Mouse (Mus musculus) erythroblast, adult 5-6 weeks (primary cell): ENCODE data around the gene Gtf2f1. TPM values are rescaled to one million over a fixed set of nuclear protein-coding genes. Genes with fewer than 3 reads are reported as not detected.
"Not testable (repeated sequence)": the region's sequence is repeated elsewhere in the genome, so short reads cannot be mapped to it uniquely, and the experiment has no call there.

Experiments used
- ATAC-seq: replicated peaks from 2 replicates; pipeline ENCODE4 v1.8.0; 2016; ENCODE audit warnings: moderate number of reproducible peaks, mild to moderate bottlenecking, moderate TSS enrichment, inconsistent platforms; ENCODE audit not compliant: poor library complexity, low FRiP score, severe bottlenecking
- total RNA-seq, 2 experiments: library from RNA; stranded (forward) in 1 of 2; stranded (reverse) in 1 of 2; fragments of 150-400 nt in 1 of 2; fragments of 200-764, 138-1000 nt in 1 of 2; gene quantifications; 2 replicates each; pipeline versions ENCODE4 v1.2.3 to v1.2.4; 2015 to 2017; ENCODE audit warnings: low replicate concordance in 2 of 2

The Gtf2f1 gene
- total RNA-seq (2015; ENCODE audit: low replicate concordance) (18.3 and 33.9 TPM in 2 replicates), total RNA-seq (2017; ENCODE audit: low replicate concordance) (34.3 and 59.5 TPM in 2 replicates)

DNA sequence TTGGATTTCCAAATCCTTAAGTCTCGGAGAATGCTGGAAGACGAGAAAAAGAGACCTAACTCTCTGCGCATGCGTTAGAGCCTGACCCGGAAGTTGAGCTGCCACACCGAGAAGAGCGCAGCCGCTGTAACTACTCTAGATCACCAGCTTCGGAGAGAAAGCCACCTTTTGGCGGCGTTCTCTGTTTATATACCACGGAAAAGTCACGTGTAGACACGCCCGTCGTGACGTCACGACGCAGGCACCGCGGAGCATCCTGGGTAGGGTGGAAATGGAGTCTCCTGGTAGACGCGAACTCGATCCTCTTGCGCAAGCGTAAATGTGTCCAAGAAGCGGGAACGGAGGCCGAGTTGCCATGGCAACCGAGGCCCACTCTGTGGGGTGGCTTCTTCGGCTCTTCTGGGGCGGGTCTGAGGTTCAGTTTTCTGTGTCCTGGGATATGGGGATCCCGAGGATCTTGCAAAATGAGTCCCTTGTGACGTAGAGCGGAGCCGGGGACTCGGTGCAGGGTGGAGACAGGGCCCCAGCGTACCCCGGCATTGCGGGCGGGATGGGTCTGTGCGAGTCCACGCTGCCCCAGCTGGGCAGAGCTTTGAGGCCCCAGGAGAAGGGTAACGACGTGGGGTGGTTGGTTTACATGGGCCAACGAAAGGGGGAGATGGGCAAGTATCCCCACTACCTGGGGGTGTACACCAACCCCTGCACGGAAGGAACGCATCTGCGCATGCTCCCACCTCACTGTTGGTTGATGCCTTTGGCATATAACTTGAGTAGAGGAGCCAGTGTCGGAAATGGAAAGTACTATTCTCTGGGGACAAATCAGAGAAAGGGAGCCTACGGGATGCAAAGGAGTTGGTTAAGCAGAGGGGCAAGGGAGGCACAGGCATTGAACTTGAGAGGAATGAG lies at the start of gene Gtf2f1, which contains the start of gene Gm17949:
Gene Gtf2f1 (minus strand): TSS at position 53 of the 906 bp plus-strand sequence.
Gene Gm17949 (plus strand): TSS at position 234 of the 906 bp plus-strand sequence.
- peak; percentile 88 for ATAC-seq

- ATAC-seq, result peak; percentile 84
Measured at GRCm38 (mm10) chr17:57060231-57060801, 49.2 kb upstream of the Gtf2f1 start.

DNA sequence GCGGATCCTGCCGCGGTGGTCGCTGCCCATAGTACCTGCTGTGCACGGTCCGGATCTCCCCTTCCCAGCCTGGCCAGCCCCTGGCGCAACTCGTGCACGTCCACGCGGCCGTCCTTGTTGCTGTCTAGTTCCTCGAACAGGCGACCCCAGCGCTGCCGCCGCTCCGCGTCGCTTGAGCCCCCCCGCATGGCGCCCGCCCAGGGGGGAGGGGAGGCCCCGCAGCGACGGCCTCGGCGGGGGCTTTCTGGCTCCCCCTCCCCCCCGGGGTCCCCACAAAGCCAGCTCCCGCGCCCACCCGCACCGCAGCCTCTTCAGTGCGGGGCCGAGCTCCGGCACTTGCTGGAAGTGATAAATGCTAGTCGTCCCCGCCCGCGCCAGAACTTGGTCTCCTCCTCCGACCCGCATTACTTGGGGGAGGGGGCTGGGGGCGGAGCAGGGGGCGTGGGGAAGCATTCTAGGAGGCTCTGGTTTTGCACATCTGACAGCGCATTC lies 48.4 kb upstream of the Gtf2f1 start, which contains the start of gene Slc25a23:
Gene Slc25a23 (minus strand): TSS at position 378 of the 492 bp plus-strand sequence.
- ATAC-seq, result no peak

GRCm38 (mm10) chr17:57058891-57059485 lies 47.9 kb upstream of the Gtf2f1 start, which contains the start of gene Crb3:
TSS of gene Crb3 (plus strand) at chr17:57059105.
- no peak for ATAC-seq

GRCm38 (mm10) chr17:57056246-57056645 lies 45.2 kb upstream of the Gtf2f1 start:
- no peak for ATAC-seq

- ATAC-seq, result not testable (repeated sequence)
Measured at GRCm38 (mm10) chr17:57051679-57052078, 40.6 kb upstream of the Gtf2f1 start.

DNA sequence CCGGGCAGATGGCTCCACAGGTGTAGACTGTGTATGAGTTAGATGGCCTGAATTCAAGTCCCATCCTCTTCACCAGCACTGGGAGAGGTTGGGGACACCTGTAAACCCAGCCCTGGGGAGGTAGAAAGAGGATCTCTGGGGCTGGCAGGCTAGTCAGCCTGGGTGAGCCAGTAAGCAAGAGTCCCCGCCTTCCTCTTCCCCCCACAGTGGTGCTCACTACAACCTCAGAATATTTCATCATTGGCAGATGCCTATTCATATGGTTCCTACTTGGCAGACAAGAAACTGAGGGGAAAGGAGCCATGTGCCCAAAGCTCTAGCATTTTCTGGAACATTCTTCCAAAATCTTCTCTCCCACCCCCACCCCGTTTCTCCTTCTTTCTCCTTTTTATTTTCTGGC lies 37.7 kb upstream of the Gtf2f1 start:
- no peak for ATAC-seq

- ATAC-seq, result no peak
Measured at GRCm38 (mm10) chr17:57047406-57047805, 36.3 kb upstream of the Gtf2f1 start.

DNA sequence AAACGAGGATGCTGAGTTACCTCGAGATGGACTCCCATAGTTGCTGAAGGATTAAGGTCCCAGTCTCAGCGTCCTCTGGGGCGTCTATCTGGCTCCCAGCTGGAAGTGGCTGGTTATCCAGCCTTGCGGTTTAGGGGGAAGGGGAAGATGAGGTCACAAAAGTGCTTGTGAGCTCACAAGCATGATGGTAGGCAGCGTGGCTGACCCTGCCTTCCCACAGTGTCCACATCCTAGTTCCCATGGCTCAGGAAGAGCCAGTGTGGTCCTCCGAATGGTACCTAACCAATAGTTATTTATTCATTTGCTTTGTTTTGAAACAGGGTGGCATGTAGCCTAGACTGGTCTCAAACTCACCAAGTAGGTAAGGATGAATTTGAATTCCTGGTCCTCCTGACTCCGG lies 30.5 kb upstream of the Gtf2f1 start, which contains the start of gene Slc25a41:
Gene Slc25a41 (minus strand): TSS at position 101 of the 400 bp plus-strand sequence.
- ATAC-seq, result no peak

DNA sequence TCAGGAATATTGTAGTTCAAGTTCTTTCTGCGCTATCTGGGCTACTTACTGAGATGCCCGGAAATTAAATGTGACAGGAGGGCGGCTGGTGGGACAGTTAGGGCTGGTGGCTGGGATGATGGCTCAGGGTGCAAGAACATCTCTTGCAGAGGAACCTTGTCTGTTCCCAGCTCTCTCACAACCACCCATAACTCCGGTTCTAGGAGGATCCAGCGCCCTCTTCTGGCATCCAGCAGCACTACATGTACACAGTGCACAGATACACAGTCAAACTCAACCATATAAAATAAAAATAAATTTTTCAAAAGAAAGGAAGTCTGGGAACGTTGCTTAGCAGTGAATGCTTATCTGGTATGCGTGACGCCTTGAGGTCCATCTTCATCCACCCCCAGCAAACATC lies 27.9 kb upstream of the Gtf2f1 start:
- ATAC-seq, result no peak

DNA sequence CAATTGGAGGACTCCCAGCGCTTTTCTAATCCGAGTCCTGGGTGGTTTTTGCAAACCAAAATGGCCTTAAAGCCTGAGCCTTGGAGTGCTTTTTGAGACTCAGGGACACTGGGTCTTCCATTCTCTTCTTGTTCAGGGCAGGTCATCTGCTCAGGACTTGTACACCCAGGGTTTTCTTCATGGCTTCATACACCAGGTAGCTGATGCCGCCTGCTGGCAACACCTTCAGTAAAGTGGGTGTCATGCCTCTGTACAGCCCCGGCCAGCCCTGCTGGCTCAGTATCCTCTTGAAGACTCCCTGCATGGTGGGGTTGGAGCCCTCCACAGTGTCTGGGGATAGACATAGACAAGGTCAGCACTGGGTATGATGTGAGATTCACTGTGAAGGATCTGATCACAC lies 21.8 kb upstream of the Gtf2f1 start:
- no peak for ATAC-seq

DNA sequence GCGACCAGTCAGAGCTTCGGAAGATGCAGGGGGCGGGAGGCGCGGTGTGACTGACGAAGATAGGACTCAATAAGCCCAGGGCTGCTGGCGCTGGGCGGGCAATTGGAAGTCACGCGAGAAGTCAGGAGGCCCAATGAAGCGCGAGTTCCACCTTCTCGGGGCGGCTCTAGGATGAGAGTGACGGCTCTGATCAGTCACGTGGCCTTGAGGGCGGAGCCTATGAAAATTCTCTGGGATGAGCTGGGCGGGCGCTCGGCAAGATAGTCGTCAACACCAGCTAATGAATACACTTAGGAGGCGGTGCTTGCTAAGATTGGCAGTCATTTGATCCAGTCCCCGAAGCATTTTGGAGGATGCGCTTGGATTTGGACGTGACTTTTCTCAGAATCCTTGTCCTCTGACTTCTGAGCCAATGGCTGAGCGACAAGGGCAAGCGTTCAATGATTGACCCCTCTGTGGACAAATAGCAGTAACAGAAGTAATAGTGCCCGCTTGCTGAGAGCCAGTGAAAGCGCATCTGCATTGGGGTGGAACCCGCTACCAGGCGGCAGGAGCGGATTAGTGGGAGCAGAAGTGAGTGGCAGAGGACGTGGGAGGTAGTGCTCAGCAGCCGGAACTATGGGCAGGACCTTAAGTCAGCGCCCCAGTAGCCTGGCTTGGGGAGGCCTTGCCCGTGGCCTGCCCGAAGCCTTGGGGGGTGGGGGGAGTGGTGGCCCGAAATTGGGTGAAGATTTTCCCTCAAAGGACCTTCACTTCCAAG lies 20.8 kb upstream of the Gtf2f1 start:
- ATAC-seq, result peak; percentile 88

GRCm38 (mm10) chr17:57030931-57031660 lies 20.0 kb upstream of the Gtf2f1 start, which contains the start of gene Khsrp:
TSS of gene Khsrp (minus strand) at chr17:57031522.
- ATAC-seq, result no peak

DNA sequence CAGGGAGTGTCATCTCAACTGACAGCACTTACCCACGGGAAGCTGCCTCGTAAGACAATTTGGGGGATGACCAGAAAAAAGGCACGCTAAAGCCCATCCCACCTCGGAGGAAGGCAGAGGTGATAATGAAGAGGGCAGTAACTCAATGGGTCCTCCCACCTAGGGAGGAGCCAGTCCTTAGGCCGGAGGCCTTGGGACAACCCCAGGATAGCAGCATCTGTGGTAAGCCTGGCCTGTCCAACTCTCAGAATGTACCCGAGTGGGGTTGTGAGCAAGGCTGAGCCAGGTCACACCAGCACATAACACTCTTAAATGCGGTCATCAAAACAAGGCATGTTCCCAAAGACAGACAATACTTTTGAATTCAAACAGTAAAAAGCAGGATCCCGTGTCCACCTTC lies 18.6 kb upstream of the Gtf2f1 start:
- ATAC-seq, result peak; percentile 63

DNA sequence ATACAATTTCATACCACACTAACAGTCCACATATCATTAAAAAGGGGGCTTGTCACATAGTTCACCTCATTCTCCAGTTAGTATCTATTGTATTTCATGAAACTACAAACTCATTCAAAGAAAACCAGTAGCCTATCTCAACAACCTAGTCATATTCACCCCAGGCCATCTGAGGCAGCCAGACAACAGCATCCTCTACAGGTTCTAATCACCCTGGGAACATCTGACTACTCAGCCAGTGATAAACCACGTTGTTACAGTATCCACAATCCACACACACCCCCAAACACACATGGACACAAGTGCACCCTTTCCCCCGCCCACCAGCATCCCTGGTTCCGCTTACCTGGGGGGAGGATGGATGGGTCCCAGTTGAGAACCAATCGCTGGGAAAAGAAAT lies 16.4 kb upstream of the Gtf2f1 start:
- no peak for ATAC-seq

DNA sequence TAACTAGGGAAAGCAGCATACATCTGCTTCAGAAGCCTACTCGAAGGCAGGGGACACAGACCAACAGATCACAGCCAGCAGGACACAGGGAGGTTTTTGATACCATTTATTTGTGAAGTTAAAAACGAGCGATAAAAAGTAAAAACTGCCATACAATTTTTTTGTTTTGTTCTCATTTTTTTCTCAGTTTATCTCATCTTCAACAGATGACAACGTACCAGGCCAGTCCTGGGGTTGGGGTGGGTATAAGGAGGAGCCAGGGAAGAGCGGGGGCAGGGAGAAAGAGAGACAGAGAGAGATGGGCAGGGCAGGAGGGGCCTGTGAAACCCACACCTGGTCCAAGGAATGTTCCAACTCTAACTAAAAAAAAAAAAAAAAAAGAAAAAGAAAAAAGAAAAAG lies 9.9 kb upstream of the Gtf2f1 start:
- ATAC-seq, result no peak

DNA sequence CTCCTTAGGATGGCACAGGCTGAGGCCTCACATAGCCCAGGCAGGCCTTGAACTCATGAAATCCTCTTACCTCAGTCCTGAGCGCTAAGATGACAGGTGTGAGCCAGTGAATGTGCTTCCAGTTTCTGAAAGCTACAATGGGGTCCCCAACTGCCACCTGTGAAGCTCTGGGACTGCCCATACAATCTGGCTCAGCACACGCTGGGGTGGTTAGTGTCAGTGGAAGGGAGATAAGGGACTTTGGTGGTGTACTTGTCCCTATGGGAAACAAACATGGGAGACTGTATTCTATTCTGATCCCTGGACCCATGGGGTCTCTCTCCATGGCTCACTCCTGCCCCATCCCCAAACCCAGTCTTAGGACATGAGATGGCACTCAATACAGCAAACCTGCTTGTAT lies 8.6 kb upstream of the Gtf2f1 start:
- peak; percentile 77 for ATAC-seq

GRCm38 (mm10) chr17:57012245-57012795 lies 1.2 kb upstream of the Gtf2f1 start:
- ATAC-seq, result no peak

GRCm38 (mm10) chr17:57010911-57011235 lies 215 bp downstream of the Gtf2f1 start:
- ATAC-seq, result peak; percentile 57
